Mouse (Mus musculus) forebrain, embryonic 14.5 days (tissue): ENCODE measurements around the gene Arl5c. TPM values are rescaled to one million over a fixed set of nuclear protein-coding genes. Genes with fewer than 3 reads are reported as not detected.

Experiments used
- ATAC-seq: fragments of 200-750 bp; cut with Nextera tagmentation; 2 replicates; pipeline ENCODE4 v1.8.0; 2017; ENCODE audit warnings: mild to moderate bottlenecking, moderate library complexity
- DNase-seq: peaks from one replicate; pipeline ENCODE4 v3.0.0-alpha.2; 2015; ENCODE audit warnings: low spot score
- H3K27ac ChIP-seq: fragments of 300-500 bp; sonication (generic); 2 replicates; pipeline ENCODE4 v1.5.1; 2014; ENCODE audit warnings: low read depth, mild to moderate bottlenecking, control low read depth, low read length, moderate library complexity
- H3K27me3 ChIP-seq: fragments of 300-500 bp; sonication (generic); replicated peaks from 2 replicates; pipeline ENCODE4 v1.6.1; 2014; ENCODE audit warnings: low read length, control low read depth, mixed read lengths; ENCODE audit not compliant: control insufficient read depth, insufficient read depth
- H3K36me3 ChIP-seq: fragments of 300-500 bp; sonication (generic); 2 replicates; pipeline ENCODE4 v1.6.1; 2014; ENCODE audit warnings: low read length, control low read depth; ENCODE audit not compliant: control insufficient read depth, insufficient read depth
- H3K4me1 ChIP-seq: fragments of 300-500 bp; sonication (generic); 2 replicates; pipeline ENCODE4 v1.6.1; 2014; ENCODE audit warnings: antibody characterized with exemption, low read length, control low read depth; ENCODE audit not compliant: control insufficient read depth, insufficient read depth
- H3K4me2 ChIP-seq: fragments of 300-500 bp; sonication (generic); 2 replicates; pipeline ENCODE4 v1.6.1; 2014; ENCODE audit warnings: mild to moderate bottlenecking, control low read depth, low read length
- H3K4me3 ChIP-seq: fragments of 300-500 bp; sonication (generic); 2 replicates; pipeline ENCODE4 v1.5.1; 2014; ENCODE audit warnings: low read depth, low read length, control low read depth
- H3K9ac ChIP-seq: fragments of 300-500 bp; sonication (generic); 2 replicates; pipeline ENCODE4 v1.6.1; 2014; ENCODE audit warnings: mild to moderate bottlenecking, low read length, control low read depth, moderate library complexity
- H3K9me3 ChIP-seq: fragments of 300-500 bp; sonication (generic); replicated peaks from 2 replicates; pipeline ENCODE4 v1.6.1; 2016; ENCODE audit warnings: low read length, control low read depth, mixed read lengths; ENCODE audit not compliant: control insufficient read depth
- WGBS: fragments of 180-500 bp; shearing (Covaris S2); extraction: QIAGEN DNeasy Blood & Tissue Kit; methylation state at CpG from one replicate; pipeline ENCODE4 v1.1.7; 2014; 5-methylcytosine and 5-hydroxymethylcytosine counted together
- polyA plus RNA-seq: library from polyadenylated mRNA; unstranded; fragments of >200 nt; fragmentation: Nextera tagmentation; extraction: Ambion mirVana; gene quantifications from 2 replicates; pipeline ENCODE4 v1.2.1, GENCODE M21; 2014

Arl5c gene
- polyA plus RNA-seq, 1 experiment from 2014 or later = 4.8 TPM

DNA sequence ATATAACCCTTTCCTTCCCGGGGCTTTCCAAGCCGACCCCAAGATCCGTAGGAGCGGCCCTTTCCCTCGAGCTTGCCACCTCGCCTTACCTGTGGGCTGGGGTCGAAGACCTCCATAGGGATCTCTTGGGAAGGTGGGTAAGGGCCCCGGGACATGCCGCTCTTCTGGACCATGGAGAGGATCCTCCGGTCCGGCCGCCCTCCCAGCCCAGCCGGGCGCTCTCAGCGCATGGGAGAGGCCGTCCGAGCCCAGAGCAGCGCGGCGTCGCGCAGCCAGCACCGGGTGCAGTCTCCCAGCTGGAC, 26.2 kb upstream of the Arl5c start:
- ATAC-seq = peak; percentile 24
- H3K4me1 ChIP-seq = peaks cover 39% of the 10 kb centered on the region
- H3K36me3 ChIP-seq = peaks cover 12% of the 10 kb centered on the region

DNA sequence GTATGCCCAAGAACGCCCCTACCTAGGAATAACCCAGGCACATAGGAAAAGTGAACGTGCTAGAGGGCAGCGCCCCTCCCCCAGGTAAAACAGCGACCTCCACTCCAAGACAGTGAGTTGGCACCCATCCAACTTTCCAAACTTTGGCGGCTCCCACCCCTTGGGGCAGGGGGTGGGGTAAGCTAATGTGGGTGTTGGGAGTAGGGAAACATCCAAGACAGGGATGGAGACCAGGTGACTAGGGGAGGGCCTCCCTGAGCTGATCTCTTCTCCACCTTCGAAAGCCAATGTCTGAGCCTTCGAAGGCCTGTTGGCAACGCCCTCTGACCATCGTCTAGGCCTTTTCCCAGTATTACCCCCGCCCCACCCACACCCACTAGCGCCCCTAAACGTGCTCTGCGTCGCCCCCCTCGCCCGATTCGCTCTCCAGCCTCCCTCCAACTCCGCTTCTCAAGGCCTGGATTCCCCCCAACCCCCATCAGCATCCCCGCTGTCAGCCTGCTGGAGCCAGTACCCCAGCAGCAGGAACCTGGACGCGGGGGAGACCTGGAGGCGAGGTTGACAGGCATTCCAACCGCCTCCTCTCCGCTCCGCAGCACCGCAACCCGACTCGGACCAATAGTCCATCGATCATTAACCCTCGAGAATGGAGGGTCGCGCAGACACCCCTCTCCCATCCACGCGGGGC, 25.7 kb upstream of the Arl5c start:
- 4% methylated on average over 31 of the region's 34 CpGs for WGBS
- peak; percentile 70 for DNase-seq
- peak overlapping the region; percentile 72 for H3K4me3 ChIP-seq
- ATAC-seq = 0 out of 2 replicates have a peak, but pooled peaks have one; percentile 2
- peak overlapping the region; percentile 83 for H3K9ac ChIP-seq
- peak overlapping the region; percentile 57 for H3K4me2 ChIP-seq
- H3K4me1 ChIP-seq = peaks cover 39% of the 10 kb centered on the region
- H3K9me3 ChIP-seq = no peaks in the 10 kb centered on the region
- peak overlapping the region; percentile 91 for H3K27ac ChIP-seq
- H3K36me3 ChIP-seq = peaks cover 16% of the 10 kb centered on the region
- no peaks in the 10 kb centered on the region for H3K27me3 ChIP-seq

More for the DNA sequence above, 26.2 kb upstream of the Arl5c start:
- 0% methylated on average over 23 of the region's 23 CpGs for WGBS
- Histone ChIP-seq H3K27ac (peak overlapping the region; percentile 91), H3K4me3 (peak overlapping the region; percentile 72), H3K9ac (peak overlapping the region; percentile 83), H3K4me2 (peak overlapping the region; percentile 57), H3K27me3 (no peaks in the 10 kb centered on the region), H3K9me3 (no peaks in the 10 kb centered on the region)
- DNase-seq = no peak

DNA sequence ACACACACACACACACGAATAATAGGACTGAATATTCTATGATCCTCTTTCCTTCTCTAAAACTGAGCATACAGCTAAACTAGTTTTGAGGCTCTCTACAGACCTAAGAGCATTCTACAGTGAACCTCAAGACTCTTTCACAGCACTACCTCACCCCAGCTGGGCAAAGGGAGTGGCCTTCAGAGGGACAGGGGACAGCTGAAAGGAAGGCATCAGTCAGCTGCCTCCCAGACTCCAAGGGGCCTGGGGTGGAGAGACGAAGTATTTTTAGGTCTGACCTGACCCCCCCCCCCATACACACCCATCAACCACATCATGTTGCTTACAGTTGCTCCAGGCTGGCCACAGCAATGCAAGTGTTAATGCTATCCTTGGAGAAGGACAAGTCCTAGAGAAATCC, 25.1 kb upstream of the Arl5c start:
- 43% methylated on average over 2 of the region's 2 CpGs for whole genome bisulfite sequencing
- no peak overlapping the region for H3K27ac ChIP-seq
- peak overlapping the region; percentile 83 for H3K9ac ChIP-seq
- H3K36me3 ChIP-seq = peaks cover 22% of the 10 kb centered on the region
- no peak for ATAC-seq
- peak overlapping the region; percentile 57 for H3K4me2 ChIP-seq
- peak overlapping the region; percentile 72 for H3K4me3 ChIP-seq
- DNase-seq = no peak
- H3K4me1 ChIP-seq = peaks cover 39% of the 10 kb centered on the region
- H3K9me3 ChIP-seq = no peaks in the 10 kb centered on the region
- H3K27me3 ChIP-seq = no peaks in the 10 kb centered on the region

DNA sequence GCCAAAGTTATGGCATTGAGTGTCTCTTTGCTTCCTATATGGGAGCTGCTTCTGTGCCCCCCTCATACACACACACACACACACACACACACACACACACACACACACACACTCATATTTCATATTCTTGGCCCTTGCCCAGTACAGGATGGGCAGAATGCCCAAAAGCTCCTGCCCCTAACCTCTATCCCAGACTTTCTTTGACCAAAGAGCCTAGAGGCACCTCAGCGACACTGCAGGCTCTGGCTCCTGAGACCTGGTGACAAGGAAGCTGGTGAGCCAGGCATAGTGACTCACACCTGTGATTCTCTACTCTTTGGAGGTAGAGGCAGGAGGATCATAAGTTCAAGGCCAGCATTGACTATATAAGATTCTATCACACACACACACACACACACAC, 24.7 kb upstream of the Arl5c start:
- Histone ChIP-seq H3K36me3 (peaks cover 26% of the 10 kb centered on the region), H3K4me3 (no peak overlapping the region), H3K9ac (peak overlapping the region; percentile 83), H3K4me2 (peak overlapping the region; percentile 57), H3K9me3 (no peaks in the 10 kb centered on the region), H3K27me3 (no peaks in the 10 kb centered on the region), H3K4me1 (peaks cover 35% of the 10 kb centered on the region), H3K27ac (peak overlapping the region; percentile 86; the same call in 1 of the 2 replicates)
- whole genome bisulfite sequencing = 47% methylated on average over 1 of the region's 1 CpGs
- ATAC-seq (no peak), DNase-seq (no peak)

DNA sequence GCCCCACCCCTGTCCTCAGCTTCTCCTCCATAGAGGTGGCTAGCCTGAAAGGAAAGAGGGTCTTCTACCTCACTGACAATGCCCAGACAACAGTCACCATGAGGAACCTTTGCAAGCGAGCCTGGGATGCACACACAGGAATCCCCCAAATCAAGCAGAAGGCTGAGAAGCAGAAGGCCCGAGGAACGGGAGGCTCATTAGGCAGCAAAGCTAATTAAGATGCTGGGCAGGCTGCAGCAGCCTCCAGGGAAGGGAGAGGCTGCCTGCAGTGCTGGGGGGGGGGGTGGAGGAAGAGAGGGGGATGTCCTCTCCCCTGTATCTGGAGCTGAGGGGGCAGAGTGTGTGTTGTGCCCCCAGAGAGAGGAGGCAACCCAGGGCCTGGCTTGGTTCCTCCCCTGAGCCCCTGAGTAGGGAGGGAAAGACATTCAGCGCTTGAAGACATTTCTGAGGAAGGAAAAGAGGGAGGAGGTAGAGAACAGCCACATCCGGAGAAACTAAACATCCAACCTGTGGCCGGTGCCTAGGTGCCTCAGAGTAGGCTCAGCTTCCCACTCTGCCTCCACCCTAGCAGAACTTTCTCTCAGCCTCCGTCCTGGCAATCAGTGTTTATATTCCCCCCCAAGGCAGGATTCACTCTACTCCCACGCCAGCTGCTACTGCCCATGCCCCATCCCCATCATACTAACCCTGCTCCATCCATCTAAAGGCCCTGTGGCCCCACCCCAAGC, 24.1 kb upstream of the Arl5c start:
- Histone ChIP-seq H3K9me3 (no peaks in the 10 kb centered on the region), H3K36me3 (peaks cover 33% of the 10 kb centered on the region), H3K27me3 (no peaks in the 10 kb centered on the region), H3K27ac (peak overlapping the region; percentile 86), H3K4me3 (peak overlapping the region; percentile 4; the same call in 1 of the 2 replicates), H3K9ac (peak overlapping the region; percentile 53), H3K4me2 (peak overlapping the region; percentile 57), H3K4me1 (peaks cover 35% of the 10 kb centered on the region)
- WGBS = 10% methylated on average over 8 of the region's 8 CpGs
- ATAC-seq (peak; percentile 33; the same call in 1 of the 2 replicates), DNase-seq (peak; percentile 77)

DNA sequence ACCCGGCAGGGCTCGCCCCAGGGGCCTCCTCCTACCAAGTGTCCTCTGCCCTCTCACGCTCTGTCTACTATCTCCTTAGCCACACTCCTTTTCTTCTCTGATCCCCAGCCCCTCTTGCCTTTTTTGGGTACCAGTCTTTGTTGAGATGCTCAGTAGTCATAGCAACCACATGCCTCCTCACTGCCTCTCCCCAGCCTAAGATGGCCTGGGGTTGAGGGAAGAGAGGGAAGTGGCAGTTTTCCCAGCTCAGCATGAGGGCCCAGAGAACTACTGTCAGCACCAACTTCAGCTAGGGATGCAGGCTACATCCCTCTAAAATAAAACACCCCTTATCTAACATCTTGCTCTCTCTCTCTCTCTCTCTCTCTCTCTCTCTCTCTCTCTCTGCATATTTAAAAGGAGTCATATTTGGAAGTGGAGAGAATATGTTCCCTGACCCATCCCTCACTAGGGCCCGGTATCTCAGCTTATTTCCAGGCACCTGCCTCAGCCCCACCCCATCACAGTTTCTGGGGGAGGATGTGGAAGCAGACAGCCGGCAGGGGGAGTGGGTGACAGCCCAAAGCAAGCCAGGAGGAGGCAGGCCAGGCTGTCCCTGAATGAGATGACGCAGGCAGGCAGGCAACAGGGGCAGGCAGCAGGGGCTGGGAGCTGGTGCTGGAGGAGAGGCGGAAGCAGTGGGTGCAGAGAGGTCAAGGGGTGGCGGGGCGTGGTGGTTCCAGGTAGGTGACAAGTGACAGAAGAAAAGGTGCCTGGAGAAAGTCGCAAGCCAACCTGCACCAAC, 23.1 kb upstream of the Arl5c start:
- Histone ChIP-seq H3K9me3 (no peaks in the 10 kb centered on the region), H3K4me2 (peak overlapping the region; percentile 57), H3K4me1 (peaks cover 35% of the 10 kb centered on the region), H3K27ac (peak overlapping the region; percentile 86), H3K36me3 (peaks cover 41% of the 10 kb centered on the region), H3K4me3 (0 out of 2 replicates have a peak overlapping the region, but pooled peaks have one; percentile 4), H3K27me3 (no peaks in the 10 kb centered on the region), H3K9ac (peak overlapping the region; percentile 53)
- DNase-seq (peak; percentile 70), ATAC-seq (peak; percentile 38)
- 29% methylated on average over 10 of the region's 10 CpGs for WGBS

DNA sequence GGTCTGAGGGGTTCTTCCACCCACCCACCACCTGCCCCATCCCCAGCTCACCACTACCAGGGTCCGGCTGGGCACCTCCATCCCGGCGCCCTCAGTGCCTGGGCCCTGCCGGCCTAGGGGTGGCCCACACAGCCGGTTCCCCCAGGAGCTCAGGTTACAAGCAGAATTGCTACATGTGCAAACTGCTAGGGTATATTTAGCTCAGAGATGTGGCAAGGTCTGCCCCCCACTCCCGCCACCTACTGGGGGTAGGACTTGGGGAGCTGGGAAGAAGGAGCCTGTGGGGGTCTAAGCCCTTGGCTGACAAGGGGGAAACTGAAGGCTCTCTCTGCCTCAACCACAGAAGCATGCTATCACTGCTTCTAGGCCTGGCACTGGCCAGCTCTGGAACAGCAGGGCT, 22.2 kb upstream of the Arl5c start:
- Histone ChIP-seq H3K9me3 (no peaks in the 10 kb centered on the region), H3K36me3 (peaks cover 42% of the 10 kb centered on the region), H3K9ac (peak overlapping the region; percentile 17; the same call in 1 of the 2 replicates), H3K4me1 (peaks cover 32% of the 10 kb centered on the region), H3K27ac (no peak overlapping the region), H3K27me3 (no peaks in the 10 kb centered on the region), H3K4me2 (no peak overlapping the region), H3K4me3 (no peak overlapping the region)
- no peak for ATAC-seq
- DNase-seq = no peak
- WGBS = 72% methylated on average over 6 of the region's 6 CpGs

DNA sequence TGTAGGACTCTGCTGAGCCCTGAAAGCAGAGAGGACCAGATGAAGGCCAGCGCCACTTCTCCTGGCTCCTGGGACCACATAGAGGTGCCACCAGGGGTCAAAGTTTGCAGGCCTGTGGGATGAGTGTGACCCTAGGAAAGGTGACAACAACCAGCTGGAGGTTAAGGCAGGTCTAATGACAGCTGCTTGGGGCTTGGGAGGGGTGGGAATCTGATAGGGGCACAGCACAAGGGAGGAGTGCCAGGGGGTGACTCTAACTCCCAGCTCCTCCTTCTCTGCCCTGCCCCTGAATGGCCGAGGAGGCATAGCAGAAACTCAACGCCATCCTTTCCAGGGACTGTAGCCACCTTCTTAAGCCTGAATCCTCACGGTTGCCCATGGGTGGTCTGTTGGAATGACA, 20.8 kb upstream of the Arl5c start:
- Histone ChIP-seq H3K27me3 (no peaks in the 10 kb centered on the region), H3K4me1 (peaks cover 29% of the 10 kb centered on the region), H3K9ac (no peak overlapping the region), H3K4me2 (no peak overlapping the region), H3K36me3 (peaks cover 48% of the 10 kb centered on the region), H3K4me3 (no peak overlapping the region), H3K27ac (no peak overlapping the region), H3K9me3 (no peaks in the 10 kb centered on the region)
- no peak for DNase-seq
- WGBS = 90% methylated on average over 4 of the region's 4 CpGs
- ATAC-seq = no peak
